Mouse (Mus musculus) cerebellum, adult 2 months (tissue): Measurements from ENCODE around the gene Dctn2.
"Not testable (repeated sequence)": the region's sequence is repeated elsewhere in the genome, so short reads cannot be mapped to it uniquely, and the experiment has no call there.

ENCODE experiments used
- CTCF ChIP-seq: fragments of 200-500 bp; IDR thresholded peaks from 2 replicates; pipeline ENCODE4 v1.5.1; 2011; ENCODE audit warnings: low read depth, mild to moderate bottlenecking, control low read depth, low read length, moderate library complexity, borderline replicate concordance; ENCODE audit not compliant: insufficient read depth
- POLR2A ChIP-seq: fragments of 200-500 bp; IDR thresholded peaks from 2 replicates; pipeline ENCODE4 v1.6.1; 2011; ENCODE audit warnings: low read length, control low read depth, borderline replicate concordance; ENCODE audit not compliant: insufficient read depth

GRCm38 (mm10) chr10:127313516-127313915 lies 47.3 kb downstream of the Dctn2 start:
- not testable (repeated sequence) for TF ChIP-seq CTCF, POLR2A
